Mouse (Mus musculus) heart, embryonic 11.5 days (tissue): Measurements from ENCODE around the gene Slc26a10. TPM values are rescaled to one million over a fixed set of nuclear protein-coding genes. Genes with fewer than 3 reads are reported as not detected.

Experiments
- ATAC-seq: fragments of 200-750 bp; cut with Nextera tagmentation; replicated peaks from 2 replicates; pipeline ENCODE4 v1.8.0; 2017; ENCODE audit warnings: moderate library complexity; ENCODE audit not compliant: insufficient number of reproducible peaks, low FRiP score, low TSS enrichment
- H3K27ac ChIP-seq: fragments of 300-500 bp; sonication (generic); 2 replicates; pipeline ENCODE4 v1.5.1; 2014; ENCODE audit warnings: mild to moderate bottlenecking, low read depth, low read length
- H3K27me3 ChIP-seq: fragments of 300-500 bp; sonication (generic); 2 replicates; pipeline ENCODE4 v1.6.1; 2014; ENCODE audit warnings: mild to moderate bottlenecking, low read length, mixed read lengths; ENCODE audit not compliant: control insufficient read depth, insufficient read depth
- H3K36me3 ChIP-seq: fragments of 300-500 bp; sonication (generic); 2 replicates; pipeline ENCODE4 v1.6.1; 2014; ENCODE audit warnings: mild to moderate bottlenecking, low read length, moderate library complexity, mixed read lengths; ENCODE audit not compliant: control insufficient read depth, insufficient read depth
- H3K4me1 ChIP-seq: fragments of 300-500 bp; sonication (generic); 2 replicates; pipeline ENCODE4 v1.6.1; 2014; ENCODE audit warnings: low read length; ENCODE audit not compliant: control insufficient read depth, insufficient read depth
- H3K4me2 ChIP-seq: fragments of 300-500 bp; sonication (generic); 2 replicates; pipeline ENCODE4 v1.6.1; 2014; ENCODE audit warnings: mild to moderate bottlenecking, moderate library complexity
- H3K4me3 ChIP-seq: fragments of 300-500 bp; sonication (generic); 2 replicates; pipeline ENCODE4 v1.5.1; 2014; ENCODE audit warnings: low read depth, low read length
- H3K9ac ChIP-seq: fragments of 300-500 bp; sonication (generic); 2 replicates; pipeline ENCODE4 v1.6.1; 2014; ENCODE audit warnings: mild to moderate bottlenecking, low read depth, low read length, moderate library complexity
- H3K9me3 ChIP-seq: fragments of 300-500 bp; sonication (generic); replicated peaks from 2 replicates; pipeline ENCODE4 v1.6.1; 2016; ENCODE audit warnings: low read length; ENCODE audit not compliant: control insufficient read depth
- WGBS: fragments of 180-500 bp; shearing (Covaris S2); extraction: QIAGEN DNeasy Blood & Tissue Kit; methylation state at CpG from one replicate; pipeline ENCODE4 v1.1.7; 2014; ENCODE audit not compliant: insufficient replicate concordance; 5-methylcytosine and 5-hydroxymethylcytosine counted together
- polyA plus RNA-seq: library from polyadenylated mRNA; unstranded; fragments of >200 nt; fragmentation: Nextera tagmentation; extraction: Ambion mirVana; gene quantifications from 2 replicates; pipeline ENCODE4 v1.2.1, GENCODE M21; 2014

The Slc26a10 gene
- polyA plus RNA-seq, 1 experiment from 2014 or later: 8.4 TPM

DNA sequence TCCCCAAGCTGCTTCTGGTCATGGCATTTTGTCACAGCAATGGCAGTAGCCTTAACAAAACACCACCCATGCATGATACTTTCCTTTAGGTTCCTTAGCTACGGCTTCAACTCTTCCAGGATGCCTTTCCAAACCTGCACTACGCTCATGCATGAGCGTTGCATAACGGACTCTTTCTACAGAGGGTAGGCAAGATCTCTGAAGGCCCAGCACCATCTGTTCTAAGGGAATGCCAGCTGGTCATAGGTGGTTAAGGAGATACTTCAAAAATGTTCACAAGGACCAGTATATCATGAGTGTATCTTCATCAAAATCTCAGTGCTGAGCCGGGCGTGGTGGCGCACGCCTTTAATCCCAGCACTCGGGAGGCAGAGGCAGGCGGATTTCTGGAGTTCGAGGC, 36.0 kb upstream of the Slc26a10 start:
- H3K36me3 ChIP-seq: no peaks in the 10 kb centered on the region
- 84% methylated on average over 11 of the region's 11 CpGs for WGBS
- H3K4me2 ChIP-seq: no peak overlapping the region
- no peaks in the 10 kb centered on the region for H3K27me3 ChIP-seq
- no peak overlapping the region for H3K27ac ChIP-seq
- no peak for ATAC-seq
- H3K4me3 ChIP-seq: no peak overlapping the region
- no peaks in the 10 kb centered on the region for H3K4me1 ChIP-seq
- H3K9me3 ChIP-seq: no peaks in the 10 kb centered on the region
- H3K9ac ChIP-seq: no peak overlapping the region

DNA sequence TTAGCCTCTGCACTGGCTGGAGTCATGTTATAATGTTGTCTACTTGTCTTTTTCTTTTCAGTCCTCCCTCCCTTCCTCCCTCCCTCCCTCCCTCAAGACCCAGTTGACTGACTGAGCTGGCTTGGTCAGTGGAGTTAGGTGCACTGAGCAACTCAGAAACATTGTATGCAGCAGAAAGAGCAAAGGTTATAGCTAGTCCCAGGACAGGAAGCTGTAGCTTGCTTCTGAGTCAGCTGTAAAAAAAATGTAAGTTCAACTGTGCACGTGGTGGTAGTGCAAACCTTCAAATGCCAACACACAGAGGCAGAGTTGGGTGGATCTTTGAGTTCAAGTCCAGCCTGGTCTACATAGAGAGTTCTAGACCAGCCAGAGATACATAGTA, 34.0 kb upstream of the Slc26a10 start:
- 43% methylated on average over 1 of the region's 1 CpGs for WGBS
- Histone ChIP-seq H3K9me3 (no peaks in the 10 kb centered on the region), H3K36me3 (no peaks in the 10 kb centered on the region)

GRCm38 (mm10) chr10:127213704-127214421, 33.4 kb upstream of the Slc26a10 start:
- WGBS: 80% methylated on average over 13 of the region's 13 CpGs
- Histone ChIP-seq H3K4me3 (no peak overlapping the region), H3K9me3 (no peaks in the 10 kb centered on the region), H3K27me3 (no peaks in the 10 kb centered on the region), H3K9ac (no peak overlapping the region), H3K4me1 (peaks cover 8% of the 10 kb centered on the region), H3K27ac (no peak overlapping the region), H3K4me2 (no peak overlapping the region), H3K36me3 (no peaks in the 10 kb centered on the region)
- ATAC-seq: no peak

More for the DNA sequence above, 34.0 kb upstream of the Slc26a10 start:
- no peak for ATAC-seq
- H3K4me3 ChIP-seq: no peak overlapping the region
- H3K27me3 ChIP-seq: no peaks in the 10 kb centered on the region
- H3K27ac ChIP-seq: no peak overlapping the region
- no peak overlapping the region for H3K9ac ChIP-seq
- peaks cover 8% of the 10 kb centered on the region for H3K4me1 ChIP-seq
- H3K4me2 ChIP-seq: no peak overlapping the region

DNA sequence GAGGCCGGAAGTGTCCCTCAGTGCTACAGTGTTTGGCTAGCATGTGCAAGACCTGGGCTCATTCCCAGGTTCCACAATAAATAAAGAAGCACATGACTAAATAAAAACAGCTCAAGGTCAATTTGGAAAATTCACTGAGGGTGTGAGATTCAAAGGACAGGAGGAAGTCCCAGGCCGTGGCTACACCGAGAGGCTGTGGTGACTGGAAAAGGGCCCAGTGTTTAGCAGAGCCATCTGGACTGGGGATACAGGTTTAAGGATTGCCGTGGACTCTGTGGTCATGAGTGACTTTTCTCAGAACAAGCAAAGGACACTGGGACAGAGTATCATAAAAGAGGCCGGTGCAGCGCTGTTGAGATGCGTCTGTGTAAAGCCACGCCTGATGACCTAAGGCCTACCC, 32.8 kb upstream of the Slc26a10 start:
- ATAC-seq: no peak
- Histone ChIP-seq H3K27me3 (no peaks in the 10 kb centered on the region), H3K9me3 (no peaks in the 10 kb centered on the region), H3K4me2 (no peak overlapping the region), H3K9ac (no peak overlapping the region), H3K4me3 (no peak overlapping the region), H3K36me3 (no peaks in the 10 kb centered on the region), H3K27ac (no peak overlapping the region), H3K4me1 (peaks cover 8% of the 10 kb centered on the region)
- 84% methylated on average over 8 of the region's 8 CpGs for WGBS

DNA sequence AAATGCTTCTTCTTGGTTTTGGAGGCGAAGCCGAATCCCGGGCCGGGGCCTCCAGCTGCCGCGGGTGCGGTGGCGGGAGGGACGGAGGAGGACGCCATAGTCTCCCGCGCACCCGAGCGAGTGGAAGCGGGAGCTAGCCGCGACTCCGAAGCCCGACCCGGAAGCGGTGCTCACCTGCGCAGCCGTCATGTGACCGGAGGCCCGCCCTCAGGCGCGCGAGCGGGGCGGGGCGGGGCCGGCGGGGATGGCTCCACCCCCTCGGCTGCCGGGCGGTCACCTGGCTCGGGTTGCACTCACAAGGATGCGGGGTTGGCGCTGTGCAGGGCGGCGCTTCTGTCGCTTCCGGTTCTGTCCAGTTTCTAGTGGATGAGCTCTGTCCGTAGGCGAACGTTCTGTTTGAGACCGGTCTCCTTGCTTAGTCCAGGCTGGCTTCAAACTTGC, 31.0 kb upstream of the Slc26a10 start, which contains the start of gene Pip4k2c:
TSS of gene Pip4k2c (minus strand) at position 172 of the 441 bp plus-strand sequence.
- WGBS: under 1% methylated on average over 47 of the region's 47 CpGs
- peak within 1 kb of the TSS; percentile 73 for H3K9ac ChIP-seq
- peak within 1 kb of the TSS; percentile 86 for H3K4me2 ChIP-seq
- peaks cover 8% of the 10 kb centered on the region for H3K4me1 ChIP-seq
- H3K27ac ChIP-seq: peak within 1 kb of the TSS; percentile 42
- no peaks in the 10 kb centered on the region for H3K27me3 ChIP-seq
- peak within 1 kb of the TSS; percentile 86 for H3K4me3 ChIP-seq
- peaks cover 5% of the 10 kb centered on the region; the same call in 1 of the 2 replicates for H3K36me3 ChIP-seq
- H3K9me3 ChIP-seq: no peaks in the 10 kb centered on the region
- ATAC-seq: peak; percentile 97

- under 1% methylated on average over 25 of the region's 25 CpGs for WGBS
- peak overlapping the region; percentile 73 for H3K9ac ChIP-seq
- H3K36me3 ChIP-seq: peaks cover 5% of the 10 kb centered on the region; the same call in 1 of the 2 replicates
- H3K4me3 ChIP-seq: peak overlapping the region; percentile 86
- peak; percentile 70 for ATAC-seq
- H3K27me3 ChIP-seq: no peaks in the 10 kb centered on the region
- H3K4me1 ChIP-seq: peaks cover 8% of the 10 kb centered on the region
- H3K4me2 ChIP-seq: peak overlapping the region; percentile 86
- H3K27ac ChIP-seq: peak overlapping the region; percentile 42
- H3K9me3 ChIP-seq: no peaks in the 10 kb centered on the region
These were observed 30.5 kb upstream of the Slc26a10 start for GRCm38 (mm10) chr10:127210961-127211405.

GRCm38 (mm10) chr10:127209928-127210570, 29.6 kb upstream of the Slc26a10 start:
- peak overlapping the region; percentile 73 for H3K9ac ChIP-seq

GRCm38 (mm10) chr10:127208921-127209320, 28.5 kb upstream of the Slc26a10 start:
- no peak overlapping the region for H3K4me2 ChIP-seq

More at GRCm38 (mm10) chr10:127209928-127210570, 29.6 kb upstream of the Slc26a10 start:
- peak overlapping the region; percentile 86 for H3K4me2 ChIP-seq
- 72% methylated on average over 13 of the region's 13 CpGs for WGBS
- no peaks in the 10 kb centered on the region for H3K9me3 ChIP-seq
- peak overlapping the region; percentile 86 for H3K4me3 ChIP-seq
- peaks cover 8% of the 10 kb centered on the region for H3K4me1 ChIP-seq
- H3K36me3 ChIP-seq: peaks cover 12% of the 10 kb centered on the region
- no peak overlapping the region for H3K27ac ChIP-seq
- ATAC-seq: no peak
- H3K27me3 ChIP-seq: no peaks in the 10 kb centered on the region

More at GRCm38 (mm10) chr10:127208921-127209320, 28.5 kb upstream of the Slc26a10 start:
- ATAC-seq: no peak
- 88% methylated on average over 4 of the region's 4 CpGs for WGBS
- Histone ChIP-seq H3K27me3 (no peaks in the 10 kb centered on the region), H3K4me3 (no peak overlapping the region), H3K27ac (no peak overlapping the region), H3K4me1 (peaks cover 9% of the 10 kb centered on the region), H3K9ac (no peak overlapping the region), H3K36me3 (peaks cover 13% of the 10 kb centered on the region), H3K9me3 (no peaks in the 10 kb centered on the region)
